Mouse (Mus musculus): ENCODE measurements around the gene Pm20d1. TPM values are rescaled to one million over a fixed set of nuclear protein-coding genes. Genes with fewer than 3 reads are reported as not detected.
A peak's percentile ranks its signal among the peaks of the same experiment; 100 is the strongest.

Pm20d1 gene
- total and polyA plus RNA-seq, 3 experiments, result 5.8 to 7.5 (median 5.9) TPM

DNA sequence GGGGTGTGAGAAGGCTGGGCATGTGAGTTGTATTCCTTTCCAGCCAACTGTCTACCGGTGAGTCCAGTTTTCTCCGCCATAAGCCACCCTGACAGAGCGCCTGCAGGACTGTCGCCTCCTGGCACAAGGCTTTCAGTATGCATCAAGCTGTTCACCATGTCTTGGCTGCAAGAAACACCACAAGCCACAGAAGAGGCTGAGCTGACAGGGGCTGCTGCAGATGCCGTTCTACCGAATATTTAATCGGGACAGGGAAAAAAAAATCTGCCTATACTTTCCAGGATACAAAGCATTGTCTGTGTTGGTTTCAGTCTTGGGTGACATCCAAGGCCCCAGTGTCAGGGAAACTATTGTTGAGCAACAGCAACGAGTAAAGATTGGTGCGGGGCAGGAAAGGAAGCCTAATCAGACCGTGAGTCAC, 45.3 kb upstream of the Pm20d1 start:
- Histone ChIP-seq H3K9ac (ENCODE audit: low read depth, low read length) (no peak overlapping the region), H3K4me1 (ENCODE audit: control insufficient read depth, insufficient read depth, low read length) (peaks cover 6% of the 10 kb centered on the region), H3K79me2 (replicated peaks; ENCODE audit: control insufficient read depth, insufficient read depth, low read length) (no peaks in the 10 kb centered on the region), H3K36me3 (ENCODE audit: control insufficient read depth, insufficient read depth, low read length) (no peaks in the 10 kb centered on the region), H3K4me3 (no peak overlapping the region), H3K27ac (no peak overlapping the region), H3K27me3 (ENCODE audit: control insufficient read depth, insufficient read depth, low read length) (no peaks in the 10 kb centered on the region)
- TF ChIP-seq POLR2A (IDR thresholded peaks at IDR 0.05; ENCODE audit: insufficient read depth, low read depth, low read length), result no peak
- DNase-seq, result no peak
- intact Hi-C loops (cut with DNase I), result no loop called here
- 37% methylated on average over 10 of the region's 10 CpGs for WGBS

DNA sequence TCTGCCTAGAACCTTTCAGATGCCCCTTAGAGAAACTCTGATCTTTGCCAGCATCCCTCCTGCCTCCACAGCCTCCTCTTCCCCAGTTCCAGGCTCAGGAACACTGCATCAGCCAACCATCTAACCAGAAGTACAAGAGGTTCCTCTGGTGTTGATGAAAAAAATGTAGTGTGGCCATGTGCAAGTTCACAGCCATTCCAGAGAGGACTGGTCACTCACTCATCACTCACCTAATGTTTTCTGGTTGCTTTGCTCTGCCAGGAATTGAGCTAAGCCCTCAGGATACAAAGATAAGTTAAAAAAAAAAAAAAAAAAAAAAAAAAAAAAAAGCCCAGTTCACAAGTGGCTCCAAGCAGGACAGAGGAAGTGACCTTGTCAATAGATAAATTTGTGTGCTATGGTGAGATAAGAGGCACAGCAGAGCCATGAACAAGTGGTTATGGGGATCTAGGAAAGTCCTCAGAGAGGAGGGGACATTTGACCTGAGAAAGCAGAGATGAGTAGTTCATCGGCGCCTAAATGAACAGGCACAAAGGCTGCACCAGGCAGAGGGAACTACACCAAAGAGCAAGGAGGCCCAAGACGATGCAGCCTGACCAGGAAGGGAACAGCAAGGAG, 42.9 kb upstream of the Pm20d1 start:
- Histone ChIP-seq H3K9ac (ENCODE audit: low read depth, low read length) (no peak overlapping the region), H3K4me1 (ENCODE audit: control insufficient read depth, insufficient read depth, low read length) (peaks cover 6% of the 10 kb centered on the region), H3K79me2 (replicated peaks; ENCODE audit: control insufficient read depth, insufficient read depth, low read length) (no peaks in the 10 kb centered on the region), H3K27me3 (ENCODE audit: control insufficient read depth, insufficient read depth, low read length) (no peaks in the 10 kb centered on the region), H3K36me3 (ENCODE audit: control insufficient read depth, insufficient read depth, low read length) (no peaks in the 10 kb centered on the region), H3K27ac (peak overlapping the region; percentile 31; the same call in 1 of the 2 replicates), H3K4me3 (no peak overlapping the region)
- intact Hi-C loops (cut with DNase I), result no loop called here
- DNase-seq, result no peak
- WGBS, result 17% methylated on average over 3 of the region's 3 CpGs
- no peak for TF ChIP-seq EP300 (IDR thresholded peaks at IDR 0.05; ENCODE audit: insufficient read depth, low read depth, low read length)
- no peak for TF ChIP-seq POLR2A (IDR thresholded peaks at IDR 0.05; ENCODE audit: insufficient read depth, low read depth, low read length)
- no peak for TF ChIP-seq CTCF (IDR thresholded peaks at IDR 0.05)

DNA sequence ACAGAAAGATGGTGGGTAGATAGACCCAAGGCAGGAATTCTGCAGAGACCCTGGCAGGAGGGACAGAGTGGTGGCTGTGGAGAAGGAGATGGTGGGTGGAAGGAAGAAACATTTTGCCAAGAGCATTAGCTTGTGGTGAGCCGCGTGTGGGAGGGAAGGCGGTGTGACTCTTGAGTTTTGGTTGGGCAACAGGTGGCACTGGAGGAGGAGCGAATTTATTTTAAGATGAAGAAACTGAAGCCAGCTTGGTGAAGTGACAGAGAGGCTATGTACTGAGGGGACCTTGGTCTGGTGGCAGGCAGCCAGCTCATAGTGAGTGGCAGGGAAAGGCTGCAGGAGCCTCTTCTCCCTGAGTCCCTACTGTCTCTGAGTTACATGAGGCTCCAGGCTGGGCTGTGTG, 42.3 kb upstream of the Pm20d1 start:
- DNase-seq, result peak; percentile 58 to 70
- H3K27ac ChIP-seq, result peak overlapping the region; percentile 31; the same call in 1 of the 2 replicates
- WGBS, result 49% methylated on average over 4 of the region's 4 CpGs

DNA sequence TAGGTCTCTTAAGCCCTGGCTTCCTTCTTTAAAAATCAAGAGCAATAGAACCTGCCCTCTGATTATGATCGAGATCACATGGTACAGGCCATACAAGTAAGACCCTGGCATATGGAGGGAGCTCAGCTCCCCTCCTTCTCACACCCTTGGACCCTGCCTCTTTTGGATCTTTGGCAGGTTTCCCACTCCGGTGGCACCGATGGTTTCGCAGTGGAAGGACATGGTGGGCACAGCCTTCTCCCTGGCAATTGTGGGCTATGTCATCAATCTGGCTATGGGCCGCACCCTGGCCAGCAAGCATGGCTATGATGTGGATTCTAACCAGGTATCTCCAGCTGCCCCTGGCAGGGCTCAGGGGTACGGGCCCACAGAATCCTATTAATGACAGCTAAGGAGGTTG, 40.0 kb upstream of the Pm20d1 start:
- Histone ChIP-seq H3K36me3 (ENCODE audit: control insufficient read depth, insufficient read depth, low read length) (no peaks in the 10 kb centered on the region), H3K27me3 (ENCODE audit: control insufficient read depth, insufficient read depth, low read length) (no peaks in the 10 kb centered on the region), H3K4me3 (no peak overlapping the region), H3K27ac (no peak overlapping the region), H3K9ac (ENCODE audit: low read depth, low read length) (no peak overlapping the region), H3K4me1 (ENCODE audit: control insufficient read depth, insufficient read depth, low read length) (peaks cover 3% of the 10 kb centered on the region), H3K79me2 (replicated peaks; ENCODE audit: control insufficient read depth, insufficient read depth, low read length) (no peaks in the 10 kb centered on the region)
- DNase-seq, result peak in 1 of 2 experiments; percentile 7
- 96% methylated on average over 6 of the region's 6 CpGs for WGBS
- intact Hi-C loops (cut with DNase I), result no loop called here
- TF ChIP-seq EP300 (IDR thresholded peaks at IDR 0.05; ENCODE audit: insufficient read depth, low read depth, low read length) (no peak), POLR2A (IDR thresholded peaks at IDR 0.05; ENCODE audit: insufficient read depth, low read depth, low read length) (no peak), CTCF (IDR thresholded peaks at IDR 0.05) (no peak)

More for the DNA sequence above, 42.3 kb upstream of the Pm20d1 start:
- no peak overlapping the region for H3K9ac ChIP-seq (ENCODE audit: low read depth, low read length)
- intact Hi-C loops (cut with DNase I), result no loop called here
- TF ChIP-seq CTCF (IDR thresholded peaks at IDR 0.05) (no peak), EP300 (IDR thresholded peaks at IDR 0.05; ENCODE audit: insufficient read depth, low read depth, low read length) (peak; percentile 41; the same call in 1 of the 2 replicates)
- no peaks in the 10 kb centered on the region for H3K27me3 ChIP-seq (ENCODE audit: control insufficient read depth, insufficient read depth, low read length)
- no peaks in the 10 kb centered on the region for H3K36me3 ChIP-seq (ENCODE audit: control insufficient read depth, insufficient read depth, low read length)
- H3K4me3 ChIP-seq, result no peak overlapping the region
- H3K4me1 ChIP-seq (ENCODE audit: control insufficient read depth, insufficient read depth, low read length), result peaks cover 6% of the 10 kb centered on the region
- no peaks in the 10 kb centered on the region for H3K79me2 ChIP-seq (replicated peaks; ENCODE audit: control insufficient read depth, insufficient read depth, low read length)

DNA sequence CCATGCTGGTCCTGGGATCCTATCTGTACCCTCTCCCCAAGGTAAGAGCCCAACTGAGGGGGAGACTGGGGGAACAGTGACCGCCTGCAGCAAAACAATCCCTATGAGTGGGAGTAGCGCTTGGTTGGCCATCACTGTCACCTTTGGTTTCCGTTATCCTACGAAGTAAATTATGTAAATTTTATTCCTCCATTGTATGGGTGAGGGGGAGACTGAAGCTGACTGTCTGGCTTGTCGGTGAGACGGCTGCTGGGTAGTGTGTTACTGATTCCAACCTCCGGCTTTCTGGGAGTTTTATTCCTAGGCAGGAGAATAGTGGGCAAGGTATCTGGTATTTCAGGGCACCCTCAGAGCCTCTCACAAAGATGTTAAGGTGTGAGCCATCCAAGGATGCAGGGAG, 38.4 kb upstream of the Pm20d1 start:
- no peak overlapping the region for H3K27ac ChIP-seq
- whole genome bisulfite sequencing, result 90% methylated on average over 7 of the region's 7 CpGs
- DNase-seq, result peak in 1 of 2 experiments; percentile 10
- TF ChIP-seq EP300 (IDR thresholded peaks at IDR 0.05; ENCODE audit: insufficient read depth, low read depth, low read length) (no peak), POLR2A (IDR thresholded peaks at IDR 0.05; ENCODE audit: insufficient read depth, low read depth, low read length) (no peak), CTCF (IDR thresholded peaks at IDR 0.05) (no peak)
- peaks cover 2% of the 10 kb centered on the region; the same call in 1 of the 2 replicates for H3K4me1 ChIP-seq (ENCODE audit: control insufficient read depth, insufficient read depth, low read length)
- H3K9ac ChIP-seq (ENCODE audit: low read depth, low read length), result no peak overlapping the region
- no peaks in the 10 kb centered on the region for H3K79me2 ChIP-seq (replicated peaks; ENCODE audit: control insufficient read depth, insufficient read depth, low read length)
- no peaks in the 10 kb centered on the region for H3K27me3 ChIP-seq (ENCODE audit: control insufficient read depth, insufficient read depth, low read length)
- H3K36me3 ChIP-seq (ENCODE audit: control insufficient read depth, insufficient read depth, low read length), result no peaks in the 10 kb centered on the region
- H3K4me3 ChIP-seq, result no peak overlapping the region
- intact Hi-C loops (cut with DNase I), result no loop called here

DNA sequence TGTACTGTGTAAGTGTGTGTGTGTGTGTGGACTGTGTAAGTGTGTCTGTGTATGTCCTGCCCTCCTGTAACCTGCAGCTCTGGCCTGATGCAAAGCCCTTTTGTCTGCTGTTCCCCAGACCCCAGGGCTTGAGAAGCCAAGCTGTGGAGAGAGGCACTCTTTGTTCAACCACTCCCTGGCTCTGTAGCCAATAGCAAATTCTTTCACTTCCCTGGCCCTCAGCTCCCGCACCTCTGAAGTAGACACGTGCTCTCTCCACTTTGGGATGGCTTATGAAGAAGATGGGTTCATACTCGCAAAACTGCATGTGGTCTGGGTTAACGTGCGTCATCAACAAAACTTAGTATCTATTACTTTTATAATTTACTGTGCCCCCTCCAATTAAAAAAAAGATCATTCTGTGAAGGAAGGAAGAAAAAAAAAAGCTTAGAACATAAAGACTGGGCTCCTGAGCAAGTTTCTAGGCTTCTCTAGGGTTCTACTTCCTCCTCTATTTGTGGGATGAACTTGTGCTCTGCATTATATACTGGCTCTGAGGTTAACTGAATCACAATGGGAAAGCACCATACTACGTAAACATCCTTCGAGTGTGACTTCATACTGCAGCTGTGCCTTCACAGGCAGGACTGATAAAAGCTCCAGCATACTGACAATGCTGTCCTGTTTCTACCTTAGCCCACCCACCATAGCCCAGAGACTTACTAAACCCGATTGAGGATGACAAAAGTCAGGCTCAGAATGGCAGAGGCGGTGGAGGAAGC, 37.3 kb upstream of the Pm20d1 start:
- Histone ChIP-seq H3K9ac (ENCODE audit: low read depth, low read length) (no peak overlapping the region), H3K36me3 (ENCODE audit: control insufficient read depth, insufficient read depth, low read length) (no peaks in the 10 kb centered on the region), H3K79me2 (replicated peaks; ENCODE audit: control insufficient read depth, insufficient read depth, low read length) (no peaks in the 10 kb centered on the region), H3K27ac (no peak overlapping the region), H3K4me1 (ENCODE audit: control insufficient read depth, insufficient read depth, low read length) (no peaks in the 10 kb centered on the region; the same call in 1 of the 2 replicates), H3K4me3 (no peak overlapping the region), H3K27me3 (ENCODE audit: control insufficient read depth, insufficient read depth, low read length) (no peaks in the 10 kb centered on the region)
- peak in 1 of 2 experiments; percentile 12 for DNase-seq
- WGBS, result 60% methylated on average over 9 of the region's 9 CpGs
- no peak for TF ChIP-seq EP300 (IDR thresholded peaks at IDR 0.05; ENCODE audit: insufficient read depth, low read depth, low read length)
- no peak for TF ChIP-seq CTCF (IDR thresholded peaks at IDR 0.05)
- intact Hi-C loops (cut with DNase I), result no loop called here

All from heart, adult 2 months (tissue).